Mouse (Mus musculus): ENCODE measurements around the gene Zfp446. TPM values are rescaled to one million over a fixed set of nuclear protein-coding genes. Genes with fewer than 3 reads are reported as not detected.
A peak's percentile ranks its signal among the peaks of the same experiment; 100 is the strongest.

Gene Zfp446
- polyA plus RNA-seq, 1 experiment, result 13.8 TPM

DNA sequence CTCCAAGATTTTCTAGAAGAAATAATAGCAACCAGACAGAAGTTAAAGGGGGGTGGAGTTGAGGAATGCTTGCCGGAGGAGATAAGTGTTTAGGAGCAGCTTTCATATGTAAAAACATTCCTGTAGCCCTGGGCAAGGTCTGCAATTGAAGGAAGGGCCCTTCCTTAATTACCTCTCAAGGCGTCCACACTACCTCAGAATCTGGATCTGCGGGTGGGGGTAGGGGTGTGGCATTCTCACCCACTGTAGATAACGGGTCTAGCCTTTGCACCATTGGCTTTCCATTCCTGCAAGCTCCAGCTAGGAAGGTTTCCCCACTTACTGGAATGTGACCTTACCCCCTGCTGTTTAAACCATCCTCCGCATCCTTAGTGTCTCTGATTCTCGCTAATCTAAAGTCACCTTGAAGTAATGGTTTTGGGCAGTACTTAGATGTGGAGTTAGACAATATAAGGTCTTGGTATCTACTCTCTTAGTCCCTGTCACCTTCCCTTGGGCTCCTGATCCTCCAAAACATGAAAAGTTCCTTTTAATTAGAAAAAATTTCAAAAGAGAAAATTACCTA lies 36.7 kb downstream of the Zfp446 start:
- no peak overlapping the region for H3K4me3 ChIP-seq (replicated peaks; ENCODE audit: insufficient read depth, low read depth, low read length)
- whole genome bisulfite sequencing, result 48% methylated on average over 6 of the region's 6 CpGs
- H3K27me3 ChIP-seq (ENCODE audit: control insufficient read depth, insufficient read depth, low read length), result no peaks in the 10 kb centered on the region
- H3K4me1 ChIP-seq (ENCODE audit: control insufficient read depth, insufficient read depth, low read length), result no peaks in the 10 kb centered on the region; the same call in 1 of the 2 replicates
- DNase-seq, result no peak
- no peak for TF ChIP-seq POLR2A (IDR thresholded peaks at IDR 0.05; ENCODE audit: borderline replicate concordance, insufficient read depth, low read length)
- no peak overlapping the region for H3K27ac ChIP-seq (ENCODE audit: insufficient read depth, low read length)

DNA sequence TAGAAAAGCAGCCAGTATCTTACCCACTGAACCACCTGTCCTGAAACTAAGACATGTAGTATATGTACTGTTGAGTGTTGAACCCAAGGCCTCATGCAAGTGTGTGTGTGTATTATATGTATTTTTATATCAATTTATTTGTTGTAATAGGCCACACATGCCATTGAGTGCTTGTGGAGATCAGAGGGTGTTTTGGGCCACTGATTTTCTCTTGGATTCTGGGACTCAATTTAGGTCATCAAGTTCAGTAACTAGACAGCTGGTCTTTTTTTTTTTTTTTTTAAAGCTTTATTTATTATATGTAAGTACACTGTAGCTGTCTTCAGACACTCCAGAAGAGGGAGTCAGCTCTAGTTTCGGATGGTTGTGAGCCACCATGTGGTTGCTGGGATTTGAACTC lies 37.6 kb downstream of the Zfp446 start:
- DNase-seq, result no peak
- Histone ChIP-seq H3K27me3 (ENCODE audit: control insufficient read depth, insufficient read depth, low read length) (no peaks in the 10 kb centered on the region), H3K27ac (ENCODE audit: insufficient read depth, low read length) (no peak overlapping the region), H3K4me1 (ENCODE audit: control insufficient read depth, insufficient read depth, low read length) (no peaks in the 10 kb centered on the region; the same call in 1 of the 2 replicates), H3K4me3 (replicated peaks; ENCODE audit: insufficient read depth, low read depth, low read length) (no peak overlapping the region)
- WGBS, result 73% methylated on average over 1 of the region's 1 CpGs
- no peak for TF ChIP-seq CTCF (IDR thresholded peaks at IDR 0.05; ENCODE audit: borderline replicate concordance, insufficient read depth, low read depth, low read length)
- no peak for TF ChIP-seq POLR2A (IDR thresholded peaks at IDR 0.05; ENCODE audit: borderline replicate concordance, insufficient read depth, low read length)

DNA sequence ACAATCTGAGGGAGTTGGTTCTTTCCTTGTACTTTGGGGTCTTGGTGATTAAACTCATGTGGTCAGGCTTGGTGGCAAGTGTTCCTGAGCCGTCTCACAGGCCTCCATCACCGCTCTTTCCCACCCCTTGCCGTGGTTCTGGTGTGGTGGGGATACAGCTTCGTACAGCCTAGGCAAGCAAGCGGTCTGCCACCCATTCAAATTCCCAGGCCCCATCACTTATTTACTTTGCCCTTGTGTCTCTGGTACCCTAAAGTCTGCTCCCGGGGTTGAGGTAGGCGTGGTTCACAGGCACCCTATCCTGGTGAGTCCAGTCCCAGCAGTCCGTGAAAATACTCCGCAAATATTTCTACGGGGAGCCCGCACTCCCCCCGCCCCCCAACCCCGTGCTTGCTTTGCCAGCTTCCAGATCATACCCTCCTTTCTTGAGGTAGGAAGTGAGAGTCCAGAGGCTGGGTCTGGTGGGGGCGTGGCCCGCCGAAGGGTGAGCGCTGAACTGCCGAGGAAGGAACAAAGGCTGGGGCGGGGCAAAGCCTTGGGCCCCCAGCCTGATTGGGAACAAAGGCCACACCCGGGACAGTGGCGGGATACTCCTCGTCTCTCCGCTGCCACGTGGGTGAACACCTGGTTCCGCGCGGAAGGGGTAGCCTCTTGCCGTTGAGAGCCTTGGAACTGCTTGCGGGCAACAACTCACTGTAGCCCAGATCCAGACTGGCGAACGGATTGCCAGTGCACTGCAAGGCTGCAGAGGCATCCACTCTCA lies 45.3 kb downstream of the Zfp446 start:
- Histone ChIP-seq H3K4me3 (replicated peaks; ENCODE audit: insufficient read depth, low read depth, low read length) (peak overlapping the region; percentile 95), H3K27me3 (ENCODE audit: control insufficient read depth, insufficient read depth, low read length) (no peaks in the 10 kb centered on the region), H3K27ac (ENCODE audit: insufficient read depth, low read length) (no peak overlapping the region), H3K4me1 (ENCODE audit: control insufficient read depth, insufficient read depth, low read length) (0 out of 2 replicates have a peak, but pooled peaks cover 3% of the 10 kb centered on the region)
- DNase-seq, result peak; percentile 49 to 52
- WGBS, result 3% methylated on average over 31 of the region's 31 CpGs
- TF ChIP-seq POLR2A (IDR thresholded peaks at IDR 0.05; ENCODE audit: borderline replicate concordance, insufficient read depth, low read length), result no peak
- no peak for TF ChIP-seq CTCF (IDR thresholded peaks at IDR 0.05; ENCODE audit: borderline replicate concordance, insufficient read depth, low read depth, low read length)

DNA sequence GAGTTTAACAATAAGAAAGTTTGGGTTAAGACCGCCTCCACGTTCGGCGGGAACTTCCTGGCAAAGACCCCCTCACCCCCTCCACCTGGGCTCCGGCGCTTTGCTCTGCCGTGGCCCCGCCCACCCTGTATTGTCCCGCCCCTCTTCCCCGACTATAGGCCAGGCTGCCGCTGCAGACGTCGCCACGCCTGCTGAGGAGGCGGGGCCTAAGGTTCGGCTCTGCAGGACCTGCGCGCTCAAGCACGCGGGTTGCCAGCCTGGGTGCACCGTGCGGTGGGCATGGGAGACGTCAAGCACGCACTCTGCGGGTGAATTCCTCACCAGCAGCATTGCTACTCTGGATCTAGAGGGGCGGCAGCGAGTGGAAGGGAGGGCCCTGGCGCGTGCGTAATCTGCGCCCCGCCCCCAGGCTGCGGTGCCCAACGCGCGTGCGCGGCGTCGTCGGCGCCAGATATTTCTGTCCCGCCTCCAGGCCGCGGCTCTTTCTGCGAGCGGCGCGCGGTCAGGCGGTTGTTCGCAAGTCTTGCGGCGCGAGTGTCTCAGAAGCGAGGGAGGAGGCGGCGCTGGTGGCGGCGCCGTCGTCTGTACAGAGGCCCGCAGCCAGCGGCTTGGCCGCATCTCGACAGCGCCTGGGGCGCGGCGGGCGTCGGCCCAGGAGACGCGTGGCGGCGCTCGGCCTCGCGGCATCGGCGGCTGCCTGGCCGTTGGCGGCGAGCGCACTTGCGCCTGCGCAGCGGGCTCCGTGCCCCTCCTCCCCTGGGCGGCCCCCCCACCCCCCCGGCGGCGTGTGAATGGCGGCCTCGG lies 46.5 kb downstream of the Zfp446 start:
- H3K27me3 ChIP-seq (ENCODE audit: control insufficient read depth, insufficient read depth, low read length), result no peaks in the 10 kb centered on the region
- peak overlapping the region; percentile 95 for H3K4me3 ChIP-seq (replicated peaks; ENCODE audit: insufficient read depth, low read depth, low read length)
- under 1% methylated on average over 94 of the region's 95 CpGs for WGBS
- DNase-seq, result peak; percentile 92 to 99
- H3K27ac ChIP-seq (ENCODE audit: insufficient read depth, low read length), result peak overlapping the region; percentile 94
- 0 out of 2 replicates have a peak, but pooled peaks cover 3% of the 10 kb centered on the region for H3K4me1 ChIP-seq (ENCODE audit: control insufficient read depth, insufficient read depth, low read length)
- TF ChIP-seq CTCF (IDR thresholded peaks at IDR 0.05; ENCODE audit: borderline replicate concordance, insufficient read depth, low read depth, low read length) (no peak), POLR2A (IDR thresholded peaks at IDR 0.05; ENCODE audit: borderline replicate concordance, insufficient read depth, low read length) (peak; percentile 93)

DNA sequence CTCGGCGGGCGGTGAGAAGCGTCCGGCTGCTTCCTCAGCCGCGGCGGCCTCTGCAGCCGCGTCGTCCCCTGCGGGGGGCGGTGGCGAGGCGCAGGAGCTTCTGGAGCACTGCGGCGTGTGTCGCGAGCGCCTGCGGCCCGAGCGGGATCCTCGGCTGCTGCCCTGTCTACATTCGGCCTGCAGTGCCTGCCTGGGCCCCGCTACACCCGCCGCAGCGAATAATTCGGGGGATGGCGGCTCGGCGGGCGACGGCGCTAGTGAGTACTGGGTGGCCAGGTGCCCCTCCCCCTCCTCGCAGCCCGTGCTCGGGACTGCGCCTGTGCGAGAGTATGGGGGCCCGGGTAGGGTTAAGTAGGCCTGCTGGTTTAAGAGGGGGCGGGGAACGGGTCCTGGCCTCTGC lies 47.2 kb downstream of the Zfp446 start:
- Histone ChIP-seq H3K4me1 (ENCODE audit: control insufficient read depth, insufficient read depth, low read length) (0 out of 2 replicates have a peak, but pooled peaks cover 3% of the 10 kb centered on the region), H3K27ac (ENCODE audit: insufficient read depth, low read length) (peak overlapping the region; percentile 82), H3K4me3 (replicated peaks; ENCODE audit: insufficient read depth, low read depth, low read length) (peak overlapping the region; percentile 95), H3K27me3 (ENCODE audit: control insufficient read depth, insufficient read depth, low read length) (no peaks in the 10 kb centered on the region)
- under 1% methylated on average over 44 of the region's 44 CpGs for WGBS
- no peak for TF ChIP-seq POLR2A (IDR thresholded peaks at IDR 0.05; ENCODE audit: borderline replicate concordance, insufficient read depth, low read length)
- TF ChIP-seq CTCF (IDR thresholded peaks at IDR 0.05; ENCODE audit: borderline replicate concordance, insufficient read depth, low read depth, low read length), result no peak
- peak; percentile 82 to 83 for DNase-seq

DNA sequence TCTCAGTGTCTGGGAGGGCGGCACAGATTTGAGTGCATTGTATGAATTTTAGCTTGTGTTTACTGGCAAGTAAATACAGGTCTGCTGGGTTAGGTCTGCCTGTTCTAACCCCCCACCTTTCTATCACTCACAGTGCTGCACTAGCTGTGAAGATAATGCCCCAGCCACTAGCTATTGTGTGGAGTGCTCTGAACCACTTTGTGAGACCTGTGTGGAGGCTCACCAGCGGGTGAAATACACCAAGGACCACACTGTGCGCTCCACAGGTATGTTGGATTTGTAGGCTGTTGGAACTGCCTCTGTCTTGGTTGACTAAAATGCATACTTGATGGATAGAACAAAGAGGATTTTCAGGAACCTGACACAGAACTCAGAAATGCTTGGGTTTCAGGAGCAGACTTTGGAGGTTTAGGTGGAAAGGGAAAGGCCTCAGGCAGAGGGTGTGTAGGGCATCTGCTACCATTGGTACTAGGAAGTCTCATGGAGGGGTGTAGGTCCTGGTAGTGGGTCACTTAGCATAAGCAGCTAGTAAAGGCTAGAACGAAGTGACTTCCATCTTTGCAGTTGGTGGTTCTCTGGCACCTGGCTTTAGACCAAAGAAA lies 48.0 kb downstream of the Zfp446 start:
- peak in 1 of 2 experiments; percentile 18 for DNase-seq
- Histone ChIP-seq H3K4me3 (replicated peaks; ENCODE audit: insufficient read depth, low read depth, low read length) (peak overlapping the region; percentile 95), H3K27ac (ENCODE audit: insufficient read depth, low read length) (peak overlapping the region; percentile 82; the same call in 1 of the 2 replicates), H3K4me1 (ENCODE audit: control insufficient read depth, insufficient read depth, low read length) (0 out of 2 replicates have a peak, but pooled peaks cover 3% of the 10 kb centered on the region), H3K27me3 (ENCODE audit: control insufficient read depth, insufficient read depth, low read length) (no peaks in the 10 kb centered on the region)
- 14% methylated on average over 4 of the region's 4 CpGs for WGBS
- TF ChIP-seq CTCF (IDR thresholded peaks at IDR 0.05; ENCODE audit: borderline replicate concordance, insufficient read depth, low read depth, low read length), result no peak
- TF ChIP-seq POLR2A (IDR thresholded peaks at IDR 0.05; ENCODE audit: borderline replicate concordance, insufficient read depth, low read length), result no peak

DNA sequence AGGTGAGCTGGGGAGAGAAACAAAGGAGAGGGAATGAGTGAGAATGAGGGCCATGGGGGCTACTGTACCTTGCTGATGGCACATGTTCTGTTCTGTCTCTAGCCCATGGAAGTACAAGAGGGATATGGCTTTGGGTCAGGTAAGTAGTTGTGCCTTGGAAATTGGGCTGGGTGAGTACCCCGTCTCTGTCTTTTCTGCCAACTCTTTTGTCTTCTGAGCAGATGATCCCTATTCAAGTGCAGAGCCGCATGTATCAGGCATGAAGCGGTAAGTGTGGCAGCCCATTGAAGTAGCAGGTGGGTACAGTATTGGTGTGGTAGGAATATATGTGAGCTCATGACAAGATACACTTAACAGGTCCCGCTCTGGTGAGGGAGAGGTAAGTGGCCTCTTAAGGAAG lies 51.3 kb downstream of the Zfp446 start:
- H3K4me1 ChIP-seq (ENCODE audit: control insufficient read depth, insufficient read depth, low read length), result peaks cover 3% of the 10 kb centered on the region
- no peak overlapping the region for H3K4me3 ChIP-seq (replicated peaks; ENCODE audit: insufficient read depth, low read depth, low read length)
- no peak for TF ChIP-seq CTCF (IDR thresholded peaks at IDR 0.05; ENCODE audit: borderline replicate concordance, insufficient read depth, low read depth, low read length)
- no peak for TF ChIP-seq POLR2A (IDR thresholded peaks at IDR 0.05; ENCODE audit: borderline replicate concordance, insufficient read depth, low read length)
- no peak for DNase-seq
- H3K27me3 ChIP-seq (ENCODE audit: control insufficient read depth, insufficient read depth, low read length), result no peaks in the 10 kb centered on the region
- no peak overlapping the region for H3K27ac ChIP-seq (ENCODE audit: insufficient read depth, low read length)
- WGBS, result 88% methylated on average over 4 of the region's 4 CpGs
